Mouse (Mus musculus) spleen, adult 2 months (tissue): ENCODE measurements at regions not wholly inside any gene's neighbourhood (a gene's known extent, or its start where the extent isn't known, plus 50 kb on each side); places are given as distances from the start of the nearest gene placed in this dataset.

Experiments used
- DNase-seq, 2 experiments: peaks; one replicate each; pipeline versions ENCODE4 v3.0.0 to v3.0.0-alpha.2; 2012 to 2021; ENCODE audit warnings: low spot score in 2 of 2, low read depth in 1 of 2
- H3K27ac ChIP-seq: fragments of 200-500 bp; 2 replicates; pipeline ENCODE4 v1.5.1; 2012; ENCODE audit warnings: low read length, inconsistent platforms; ENCODE audit not compliant: insufficient read depth
- H3K27me3 ChIP-seq: fragments of 200-500 bp; 2 replicates; pipeline ENCODE4 v1.6.1; 2012; ENCODE audit warnings: mild to moderate bottlenecking, moderate library complexity, low read length, inconsistent platforms; ENCODE audit not compliant: control insufficient read depth, insufficient read depth
- H3K36me3 ChIP-seq: fragments of 200-500 bp; 2 replicates; pipeline ENCODE4 v1.6.1; 2012; ENCODE audit warnings: mild to moderate bottlenecking, low read length, inconsistent platforms; ENCODE audit not compliant: control insufficient read depth, insufficient read depth
- H3K4me1 ChIP-seq: fragments of 200-500 bp; 2 replicates; pipeline ENCODE4 v1.6.1; 2011; ENCODE audit warnings: inconsistent platforms; ENCODE audit not compliant: control insufficient read depth, insufficient read depth, insufficient read length
- H3K4me3 ChIP-seq: fragments of 200-500 bp; 2 replicates; pipeline ENCODE4 v1.5.1; 2011; ENCODE audit warnings: mild to moderate bottlenecking, inconsistent platforms; ENCODE audit not compliant: insufficient read depth, insufficient read length; ENCODE audit errors: extremely low read depth
- CTCF ChIP-seq: fragments of 200-500 bp; IDR thresholded peaks from 2 replicates; pipeline ENCODE4 v1.5.1; 2011; ENCODE audit warnings: mild to moderate bottlenecking, inconsistent platforms; ENCODE audit not compliant: insufficient read depth, insufficient read length, insufficient replicate concordance; ENCODE audit errors: extremely low read depth
- POLR2A ChIP-seq: fragments of 200-500 bp; IDR thresholded peaks from 2 replicates; pipeline ENCODE4 v1.6.1; 2011; ENCODE audit warnings: low read depth, low read length, inconsistent platforms
- WGBS: fragments of 180-500 bp; shearing (Covaris S2); methylation state at CpG from one replicate; pipeline ENCODE4 v1.1.7; 2018; 5-methylcytosine and 5-hydroxymethylcytosine counted together

- no peak for TF ChIP-seq POLR2A
- no peak for TF ChIP-seq CTCF
- Histone ChIP-seq H3K4me1 (no peaks in the 10 kb centered on the region), H3K36me3 (no peaks in the 10 kb centered on the region), H3K4me3 (no peak overlapping the region), H3K27ac (no peak overlapping the region), H3K27me3 (no peaks in the 10 kb centered on the region)
- DNase-seq, result no peak
- WGBS, result 40% methylated on average over 5 of the region's 5 CpGs
Measured at GRCm38 (mm10) chr19:14802909-14803650, 205.2 kb upstream of the Tle4 start.

DNA sequence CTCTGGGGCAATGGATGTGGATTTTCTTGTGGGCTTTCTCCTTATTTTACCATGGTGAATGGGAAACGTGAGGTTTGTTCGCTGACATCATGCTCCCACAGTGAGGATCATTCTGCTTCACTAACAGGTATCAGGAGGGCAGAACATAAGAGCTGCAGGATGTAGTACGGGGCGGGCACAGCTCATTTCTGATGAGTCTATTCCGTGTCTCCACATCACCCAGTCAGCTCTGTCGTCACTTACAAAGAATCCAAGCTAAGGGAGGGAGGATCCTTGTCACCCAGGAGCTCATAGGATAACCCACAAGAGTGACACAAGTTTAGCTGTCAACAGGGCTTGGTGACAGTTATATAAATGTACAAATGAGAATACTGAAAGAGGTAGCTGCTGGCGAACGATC lies 203.8 kb upstream of the Tle4 start:
- H3K4me3 ChIP-seq, result no peak overlapping the region
- H3K27me3 ChIP-seq, result no peaks in the 10 kb centered on the region
- no peaks in the 10 kb centered on the region for H3K4me1 ChIP-seq
- no peaks in the 10 kb centered on the region for H3K36me3 ChIP-seq
- no peak for DNase-seq
- no peak for TF ChIP-seq POLR2A
- TF ChIP-seq CTCF, result no peak
- WGBS, result 88% methylated on average over 8 of the region's 8 CpGs
- no peak overlapping the region for H3K27ac ChIP-seq

DNA sequence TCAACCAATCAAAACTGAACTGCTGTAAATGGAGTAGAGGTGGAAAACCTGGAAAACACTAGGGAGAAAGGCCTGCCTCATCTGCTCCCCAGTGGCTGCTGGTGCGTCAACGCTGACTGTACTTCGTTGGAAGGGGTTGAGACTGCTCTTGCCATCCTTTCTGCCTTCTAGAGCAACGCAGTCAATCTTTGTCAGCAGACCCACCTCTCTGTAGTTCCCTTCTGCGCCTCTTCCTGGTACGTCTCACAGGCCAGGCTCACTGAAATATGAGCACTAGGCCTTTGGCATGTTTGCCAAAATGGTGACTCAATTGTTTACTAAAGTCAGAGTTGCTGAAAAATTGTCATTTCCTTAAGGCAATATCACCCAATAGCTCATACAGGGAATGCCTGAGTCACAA lies 201.2 kb upstream of the Tle4 start:
- Histone ChIP-seq H3K27ac (no peak overlapping the region), H3K27me3 (no peaks in the 10 kb centered on the region), H3K36me3 (no peaks in the 10 kb centered on the region), H3K4me1 (no peaks in the 10 kb centered on the region), H3K4me3 (no peak overlapping the region)
- DNase-seq, result no peak
- 86% methylated on average over 6 of the region's 6 CpGs for WGBS
- TF ChIP-seq POLR2A (no peak), CTCF (no peak)

DNA sequence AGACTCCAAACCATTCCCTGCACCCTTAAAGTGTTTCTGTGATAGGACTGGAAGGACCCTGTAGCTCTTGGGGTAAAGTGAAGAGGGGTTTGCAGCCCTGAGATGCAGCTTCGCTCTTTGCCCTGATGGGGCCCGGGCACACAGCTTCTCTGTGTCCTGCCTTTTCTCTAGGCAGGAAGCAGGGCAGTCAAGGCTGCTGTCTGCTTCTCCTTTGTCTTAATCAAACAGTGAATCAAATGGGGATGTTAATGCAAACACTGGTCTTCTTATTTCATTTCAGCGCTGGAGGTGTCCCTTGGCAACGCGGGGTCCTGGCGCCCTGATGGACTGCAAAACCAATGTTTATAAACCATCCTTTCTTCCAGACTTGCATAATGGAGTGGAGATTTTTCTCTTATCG lies 200.6 kb upstream of the Tle4 start:
- TF ChIP-seq POLR2A (no peak), CTCF (no peak)
- H3K27me3 ChIP-seq, result no peaks in the 10 kb centered on the region
- H3K27ac ChIP-seq, result no peak overlapping the region
- no peaks in the 10 kb centered on the region for H3K36me3 ChIP-seq
- no peaks in the 10 kb centered on the region for H3K4me1 ChIP-seq
- H3K4me3 ChIP-seq, result no peak overlapping the region
- DNase-seq, result no peak
- WGBS, result 87% methylated on average over 7 of the region's 7 CpGs

GRCm38 (mm10) chr19:14795910-14796309 lies 198.1 kb upstream of the Tle4 start:
- H3K4me1 ChIP-seq, result no peaks in the 10 kb centered on the region
- no peak overlapping the region for H3K4me3 ChIP-seq
- no peak overlapping the region for H3K27ac ChIP-seq
- 65% methylated on average over 5 of the region's 5 CpGs for WGBS
- DNase-seq, result no peak
- H3K27me3 ChIP-seq, result no peaks in the 10 kb centered on the region
- TF ChIP-seq POLR2A (no peak), CTCF (no peak)
- H3K36me3 ChIP-seq, result no peaks in the 10 kb centered on the region

DNA sequence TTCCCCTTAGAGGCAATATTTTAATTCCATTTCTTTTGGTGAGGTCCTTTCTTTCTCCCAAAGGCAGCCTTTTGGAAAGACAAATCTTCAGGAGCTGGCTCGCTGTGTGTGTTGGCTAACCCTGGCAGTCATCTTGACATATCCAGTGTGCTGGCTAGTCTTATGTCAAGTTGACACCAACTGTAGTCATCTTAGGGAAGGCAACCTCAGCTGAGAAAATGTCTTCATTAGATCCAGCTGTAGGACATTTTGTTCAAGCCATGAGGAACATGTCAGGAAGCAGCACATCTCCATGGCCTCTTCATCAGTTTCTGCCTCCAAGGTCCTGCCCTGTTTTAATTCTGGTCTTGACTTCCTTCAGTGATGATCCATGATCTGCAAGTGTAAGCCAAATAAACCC lies 192.1 kb upstream of the Tle4 start:
- no peak for TF ChIP-seq POLR2A
- TF ChIP-seq CTCF, result no peak
- WGBS, result 85% methylated on average over 1 of the region's 1 CpGs

GRCm38 (mm10) chr19:14788630-14789029 lies 190.8 kb upstream of the Tle4 start:
- 83% methylated on average over 4 of the region's 4 CpGs for WGBS

More for the DNA sequence above, 192.1 kb upstream of the Tle4 start:
- Histone ChIP-seq H3K36me3 (no peaks in the 10 kb centered on the region), H3K4me3 (no peak overlapping the region), H3K27me3 (no peaks in the 10 kb centered on the region), H3K4me1 (no peaks in the 10 kb centered on the region), H3K27ac (no peak overlapping the region)
- no peak for DNase-seq

More at GRCm38 (mm10) chr19:14788630-14789029, 190.8 kb upstream of the Tle4 start:
- no peaks in the 10 kb centered on the region for H3K36me3 ChIP-seq
- no peak overlapping the region for H3K4me3 ChIP-seq
- TF ChIP-seq CTCF (no peak), POLR2A (no peak)
- no peak for DNase-seq
- H3K27me3 ChIP-seq, result no peaks in the 10 kb centered on the region
- H3K4me1 ChIP-seq, result no peaks in the 10 kb centered on the region
- H3K27ac ChIP-seq, result no peak overlapping the region
